Mouse (Mus musculus): Measurements from ENCODE around the gene Cdh4. TPM values are rescaled to one million over a fixed set of nuclear protein-coding genes. Genes with fewer than 3 reads are reported as not detected.

The Cdh4 gene
- total RNA-seq (2021) = 10 to 100 TPM; 16.3 to 23.3 TPM
- long read RNA-seq, partial matches to known transcripts = 2 of 6 reads
- long read RNA-seq, other reads (novel, unspliced or antisense) = 4 of 6 reads

DNA sequence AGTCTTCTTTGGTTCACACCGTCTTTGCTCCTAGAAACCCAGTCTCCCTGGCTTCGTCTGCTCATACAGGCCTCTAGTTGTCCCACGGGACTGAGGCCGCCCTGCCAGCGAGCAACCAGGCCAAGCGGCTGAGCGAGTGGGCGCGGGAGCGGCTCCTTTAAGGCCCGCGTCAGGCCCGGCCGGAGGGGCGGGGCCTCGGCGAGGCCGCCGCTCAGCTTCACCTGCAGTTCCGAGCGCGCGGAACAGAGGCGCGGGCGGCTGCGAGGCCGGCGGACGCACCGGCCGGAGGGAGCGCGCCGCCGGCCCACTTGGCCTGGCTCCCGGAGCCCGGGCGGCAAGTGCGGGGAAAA lies at the start of gene Cdh4:
TSS of gene Cdh4 (plus strand) at position 241 of the 350 bp plus-strand sequence.
- peak in 1 of 2 experiments; percentile 52 for DNase-seq (ENCODE audit: low spot score in 2 of 2)

DNA sequence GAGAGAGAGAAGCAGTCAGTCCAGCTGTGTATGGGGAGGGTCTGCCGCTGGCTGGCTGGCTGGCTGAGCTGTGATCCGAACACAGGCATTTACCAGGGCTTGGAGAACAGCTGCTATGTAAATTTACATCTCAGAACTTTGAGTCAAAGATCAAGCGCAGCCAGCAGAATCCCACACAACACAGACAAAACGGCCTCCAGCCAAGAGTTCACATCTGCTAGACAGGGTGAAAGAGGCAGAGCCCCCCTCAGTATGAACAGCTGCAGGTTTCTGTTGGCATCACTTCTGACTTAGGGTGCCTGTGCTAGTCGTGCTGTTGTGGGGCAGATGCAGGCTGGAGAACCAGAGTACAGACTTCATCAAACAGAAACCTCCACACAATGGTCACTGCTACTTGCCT lies 46.8 kb upstream of the Cdh4 start:
- DNase-seq (ENCODE audit: low spot score in 2 of 2) = no peak

DNA sequence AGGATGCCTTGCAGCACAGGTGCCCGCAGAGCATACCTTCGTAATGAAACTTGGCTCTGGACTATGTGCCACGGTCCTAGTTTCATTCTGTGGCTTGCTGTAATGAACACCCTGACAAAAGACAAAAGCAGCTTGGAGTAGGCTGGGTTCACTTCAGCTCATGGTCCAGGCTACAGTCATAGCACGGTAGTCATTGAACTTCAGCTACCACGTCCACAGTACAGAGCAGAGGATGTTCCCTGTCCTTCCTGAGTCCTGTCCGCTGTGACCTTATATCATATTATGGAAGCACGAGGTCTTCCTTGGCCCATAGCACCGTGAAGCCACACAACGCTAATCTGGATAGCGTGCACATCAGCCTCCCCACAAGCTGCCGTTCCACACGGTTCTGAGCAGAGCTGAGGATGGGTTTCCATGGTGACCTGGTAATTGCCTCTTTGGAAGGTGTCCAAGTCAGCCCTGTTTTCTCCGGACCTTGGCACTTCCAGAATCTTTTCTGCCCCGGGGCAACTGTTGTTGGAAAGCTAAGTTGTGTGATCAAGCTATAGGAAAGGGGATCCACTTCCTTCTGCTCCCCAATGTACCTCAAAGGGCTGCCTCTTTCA lies 42.5 kb upstream of the Cdh4 start:
- peak; percentile 37 to 59 for DNase-seq (ENCODE audit: low spot score in 2 of 2)

DNA sequence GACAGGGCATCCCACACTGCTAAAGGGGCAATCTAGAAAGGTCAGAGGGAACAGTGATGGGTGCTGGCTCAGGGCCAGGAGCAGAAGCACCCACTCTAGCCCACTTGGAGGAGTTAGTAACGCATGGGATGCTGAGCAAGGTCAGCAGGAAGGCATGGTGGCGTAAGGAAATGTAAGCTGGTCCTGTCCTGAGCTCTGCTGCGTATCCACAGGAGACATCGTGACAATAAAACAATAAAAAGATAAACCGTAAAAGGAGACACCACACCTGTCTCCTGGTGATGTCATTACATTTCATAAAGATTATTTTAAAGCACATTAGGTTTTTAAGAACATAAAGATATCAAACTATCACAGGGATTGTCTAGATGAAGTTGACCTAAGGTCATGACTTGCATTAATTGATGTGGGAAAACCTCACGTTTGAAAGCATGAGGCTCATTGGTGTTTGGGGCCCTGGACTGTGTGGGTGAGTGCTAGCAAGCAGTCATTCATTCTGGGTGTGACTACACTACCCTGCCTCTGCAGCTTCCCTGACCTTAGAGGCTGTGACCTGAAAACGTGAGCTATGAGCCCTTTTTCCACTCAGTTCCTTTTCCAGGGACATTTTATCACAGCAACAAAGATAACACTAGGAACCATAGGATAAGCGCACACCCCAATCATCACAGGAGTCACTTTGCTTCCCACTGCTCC lies 31.2 kb upstream of the Cdh4 start:
- DNase-seq (ENCODE audit: low spot score in 2 of 2) = no peak

DNA sequence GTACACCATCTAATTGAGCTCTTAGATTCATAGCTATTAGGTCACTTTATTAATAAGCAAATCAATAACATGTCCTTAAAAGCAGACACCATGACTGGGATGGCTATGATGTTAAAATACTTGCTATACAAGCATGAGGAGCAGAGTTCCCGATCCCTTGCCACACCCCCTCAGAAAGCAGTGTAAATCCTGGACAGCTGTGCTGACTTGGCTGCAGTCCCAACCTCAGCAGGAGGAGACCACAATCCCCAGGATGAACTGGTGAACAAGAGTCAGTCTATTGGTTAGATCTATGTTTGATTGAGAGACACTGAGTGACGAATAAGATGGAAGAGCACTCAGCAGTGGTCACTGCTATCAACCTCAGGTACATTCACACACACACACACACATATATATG lies 29.3 kb upstream of the Cdh4 start:
- DNase-seq (ENCODE audit: low spot score in 2 of 2) = no peak

DNA sequence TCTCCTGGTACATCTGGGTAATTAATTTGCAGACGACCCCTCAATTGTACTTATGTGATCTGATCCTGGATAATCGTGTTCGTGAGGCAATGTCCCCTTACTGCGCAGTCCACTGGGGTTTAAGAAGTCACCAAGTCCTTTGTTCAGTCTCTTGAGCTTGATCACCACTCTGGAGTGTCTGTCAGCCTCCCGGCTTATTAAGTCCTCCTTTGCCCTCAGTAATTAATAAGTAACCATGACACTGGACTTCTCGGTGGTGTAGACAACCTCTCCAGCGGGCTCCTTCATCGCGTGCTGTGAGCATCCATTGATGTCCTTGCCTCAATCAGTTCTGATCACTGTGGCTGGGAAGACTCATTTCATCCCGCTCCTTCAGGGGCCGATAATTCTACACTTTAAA lies 28.0 kb upstream of the Cdh4 start:
- no peak for DNase-seq (ENCODE audit: low spot score in 2 of 2)

DNA sequence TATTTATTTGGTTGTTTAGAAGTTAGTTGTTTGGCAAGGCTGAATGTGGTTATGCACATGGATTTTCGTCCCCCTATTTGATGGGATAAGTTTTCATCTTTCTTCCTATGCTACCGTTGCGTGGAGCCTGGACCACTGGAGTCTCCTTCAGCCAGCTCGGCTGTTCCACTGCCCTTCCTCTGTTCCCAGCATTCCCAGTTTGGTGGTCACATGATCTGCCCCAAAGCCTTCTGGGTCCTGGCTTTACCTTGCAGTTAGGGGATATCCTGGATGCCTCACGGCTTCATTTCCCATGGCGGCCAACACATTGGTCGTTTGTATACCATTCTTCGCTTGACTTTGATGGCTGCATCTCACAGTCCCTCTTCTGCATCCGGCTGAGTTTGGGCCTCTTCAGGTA lies 27.5 kb upstream of the Cdh4 start:
- DNase-seq (ENCODE audit: low spot score in 2 of 2) = no peak

DNA sequence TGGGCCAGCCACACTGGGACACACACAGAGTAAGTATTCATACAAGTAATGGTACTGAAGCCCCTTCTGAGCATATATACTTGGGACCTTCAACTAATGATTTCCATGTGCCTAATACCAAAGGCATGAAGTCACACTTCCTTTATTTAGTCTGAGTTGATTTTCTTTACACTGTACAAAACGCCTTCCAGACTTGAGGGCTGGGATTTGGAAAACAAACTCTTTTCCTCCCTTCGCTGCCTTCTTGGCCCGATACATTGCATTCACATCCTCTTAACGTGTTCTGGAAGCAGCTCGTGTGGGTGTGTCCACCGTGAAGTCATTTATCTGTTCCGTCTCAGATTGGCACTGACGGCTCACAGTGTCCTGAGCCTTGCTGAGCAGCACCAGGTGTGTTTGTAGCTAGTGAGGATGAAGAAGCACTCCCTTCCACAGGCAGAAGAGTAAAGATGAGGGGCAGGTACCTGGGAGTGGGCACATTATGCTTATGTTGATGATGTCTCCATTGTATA lies 26.3 kb upstream of the Cdh4 start:
- DNase-seq (ENCODE audit: low spot score in 2 of 2) = no peak

DNA sequence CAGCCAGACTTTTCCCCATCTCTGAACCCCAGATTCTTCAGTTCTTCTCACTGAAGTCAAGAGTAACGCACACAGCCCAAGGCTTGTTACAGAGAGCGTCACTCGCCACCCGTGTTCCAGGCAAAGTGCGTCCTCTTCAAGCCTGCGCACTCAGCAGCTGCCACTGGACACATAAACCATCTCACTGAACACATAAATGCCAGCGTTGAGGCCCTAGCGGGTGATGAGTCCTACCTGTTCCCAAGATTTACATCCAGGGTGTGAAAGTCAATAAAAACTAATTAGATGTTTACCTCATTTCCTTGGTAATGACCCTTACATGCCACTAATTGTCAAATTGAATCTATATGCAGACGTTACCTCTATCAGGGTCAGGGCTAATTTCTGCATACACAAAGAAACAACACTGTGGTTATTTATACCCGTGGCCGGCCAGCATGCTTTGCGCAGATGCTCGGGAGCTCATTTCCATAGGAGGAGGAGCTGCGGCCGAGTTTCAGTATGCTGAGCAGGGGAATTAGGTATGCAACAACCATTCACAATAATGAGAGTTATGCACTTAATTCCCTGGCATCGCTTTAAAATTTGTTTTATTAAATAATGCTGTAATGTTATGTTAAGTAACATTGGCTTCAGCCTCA lies 25.5 kb upstream of the Cdh4 start:
- DNase-seq (ENCODE audit: low spot score in 2 of 2) = no peak

DNA sequence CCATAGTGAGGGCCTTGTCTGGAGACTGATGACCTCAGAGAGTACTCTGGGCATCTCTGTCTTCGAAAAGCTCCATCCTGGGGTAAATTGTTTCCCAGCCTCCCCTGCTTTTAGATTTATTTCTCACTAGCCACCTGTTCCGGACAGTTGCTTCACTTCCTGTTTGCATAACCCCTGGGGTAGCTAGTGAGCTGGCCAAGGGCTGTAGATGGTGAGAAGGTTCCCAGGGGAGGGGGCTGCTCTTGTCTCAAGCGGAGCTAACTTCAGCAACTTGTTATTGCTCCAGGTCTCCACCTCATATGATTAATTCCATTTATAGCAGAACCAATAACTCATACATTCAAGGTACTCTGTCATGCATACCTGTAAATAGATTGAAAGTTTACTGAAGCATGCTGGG lies 16.6 kb upstream of the Cdh4 start:
- no peak for DNase-seq (ENCODE audit: low spot score in 2 of 2)

DNA sequence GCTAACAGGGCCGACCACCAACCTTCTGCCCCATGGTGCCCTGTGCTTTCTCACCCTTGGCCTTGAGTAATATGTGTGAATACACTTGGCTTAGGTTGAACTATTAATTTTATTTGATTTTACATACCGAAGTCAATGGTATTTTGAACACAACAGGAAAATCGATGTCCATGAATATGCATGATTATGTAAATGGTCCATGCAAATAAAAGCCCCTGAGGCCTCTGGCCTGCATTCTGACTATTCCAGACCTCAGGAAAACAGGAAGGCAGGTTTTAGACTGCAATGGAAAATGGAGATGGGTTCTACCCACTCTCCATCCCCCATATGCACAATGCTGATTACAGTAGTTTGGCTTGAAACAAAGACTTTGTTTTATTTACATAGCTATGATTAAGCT lies 13.3 kb upstream of the Cdh4 start:
- DNase-seq (ENCODE audit: low spot score in 2 of 2) = no peak

DNA sequence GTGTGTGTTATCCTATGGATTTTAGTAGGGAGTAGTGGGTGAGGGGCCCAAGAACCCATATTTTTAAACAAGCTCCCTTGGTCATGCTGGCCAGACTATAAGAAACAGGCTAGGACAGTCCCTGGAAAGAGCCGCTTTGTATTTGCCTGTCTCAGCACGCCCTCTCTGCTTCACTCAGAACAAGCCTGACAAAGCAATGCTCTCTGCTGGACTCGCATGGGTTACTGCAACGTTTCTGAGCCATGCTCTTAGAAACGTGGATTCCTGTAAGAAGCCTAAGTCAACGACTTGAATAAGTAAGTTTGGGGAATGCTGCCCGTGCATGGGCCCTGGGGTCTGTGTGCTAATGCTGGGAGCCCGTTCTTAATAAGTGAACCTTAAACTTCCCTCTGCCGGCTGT lies 2.1 kb upstream of the Cdh4 start:
- DNase-seq (ENCODE audit: low spot score in 2 of 2) = peak; percentile 17 to 41

DNA sequence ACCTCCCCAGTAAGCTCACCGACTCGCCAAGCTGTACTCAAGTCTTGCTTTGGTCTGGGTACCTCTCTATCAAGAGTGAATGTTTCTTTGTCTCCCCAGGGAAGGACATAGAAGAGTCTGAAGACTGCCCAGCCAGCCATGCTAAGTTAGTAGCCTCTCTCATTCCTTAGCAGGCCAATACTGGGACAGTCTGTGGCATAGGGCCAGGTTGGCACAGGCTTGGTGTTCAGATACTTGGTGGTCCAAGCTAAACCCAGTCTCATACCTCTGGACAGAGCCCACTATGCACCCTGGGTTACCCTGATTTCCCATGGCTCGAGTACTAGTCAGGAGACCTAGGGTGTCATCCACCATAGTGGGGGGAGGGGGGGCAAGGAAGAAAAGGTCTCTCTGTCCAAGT lies 1.1 kb upstream of the Cdh4 start:
- peak in 1 of 2 experiments; percentile 26 for DNase-seq (ENCODE audit: low spot score in 2 of 2)

DNA sequence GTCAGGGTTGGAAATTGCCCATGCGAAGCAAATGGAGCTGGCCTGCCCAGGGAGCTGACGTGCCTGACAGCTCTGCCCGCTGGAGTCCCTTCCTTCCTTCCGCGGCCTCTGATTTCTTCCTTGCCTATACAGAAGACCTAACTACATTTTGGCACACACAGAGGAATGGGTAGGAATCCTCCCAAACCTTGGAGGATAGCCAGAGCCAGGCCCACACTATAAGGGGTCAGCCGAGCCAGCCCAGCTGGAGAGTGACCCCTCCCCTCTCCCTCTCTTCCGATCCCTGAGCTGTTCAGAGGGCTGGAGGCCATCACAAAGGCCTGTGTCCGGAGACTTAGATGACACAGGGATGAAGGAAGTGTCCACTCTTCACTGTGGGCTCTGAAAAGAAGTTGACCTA lies 514 bp upstream of the Cdh4 start:
- DNase-seq (ENCODE audit: low spot score in 2 of 2) = peak in 1 of 2 experiments; percentile 9

DNA sequence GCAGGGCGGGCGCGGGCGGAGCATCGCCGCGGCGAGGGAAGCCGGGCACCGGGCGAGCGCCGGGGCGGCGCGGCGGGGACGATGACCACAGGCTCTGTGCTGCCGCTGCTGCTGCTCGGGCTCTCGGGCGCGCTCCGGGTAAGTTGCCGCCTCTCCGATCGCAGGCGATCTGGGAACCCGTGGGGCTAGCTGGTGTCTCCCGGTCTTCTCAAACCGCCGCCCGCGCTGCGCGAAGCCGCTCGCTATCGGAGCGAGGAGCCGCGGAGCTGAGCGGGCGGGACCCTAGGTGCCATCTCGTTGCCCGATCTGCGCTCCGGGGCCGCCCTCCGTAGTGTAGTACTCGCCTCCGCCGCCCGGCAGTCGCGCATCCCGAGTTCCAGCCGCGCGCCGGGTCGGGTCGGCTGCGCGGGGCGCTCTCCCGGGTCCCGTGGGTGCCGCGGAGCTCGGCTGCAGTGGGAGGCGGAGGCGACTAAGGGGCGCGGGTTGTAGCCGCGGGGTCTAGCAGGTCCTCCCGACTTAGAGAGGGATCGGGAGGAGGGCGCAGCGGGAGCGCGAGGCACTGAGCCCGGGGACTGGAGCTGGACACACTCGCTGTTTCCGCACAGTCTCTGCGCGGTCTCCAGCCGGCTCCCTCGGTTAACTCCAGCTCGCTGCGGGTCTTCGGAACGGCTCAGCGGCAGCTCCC lies 452 bp downstream of the Cdh4 start:
- peak; percentile 56 to 76 for DNase-seq (ENCODE audit: low spot score in 2 of 2)

DNA sequence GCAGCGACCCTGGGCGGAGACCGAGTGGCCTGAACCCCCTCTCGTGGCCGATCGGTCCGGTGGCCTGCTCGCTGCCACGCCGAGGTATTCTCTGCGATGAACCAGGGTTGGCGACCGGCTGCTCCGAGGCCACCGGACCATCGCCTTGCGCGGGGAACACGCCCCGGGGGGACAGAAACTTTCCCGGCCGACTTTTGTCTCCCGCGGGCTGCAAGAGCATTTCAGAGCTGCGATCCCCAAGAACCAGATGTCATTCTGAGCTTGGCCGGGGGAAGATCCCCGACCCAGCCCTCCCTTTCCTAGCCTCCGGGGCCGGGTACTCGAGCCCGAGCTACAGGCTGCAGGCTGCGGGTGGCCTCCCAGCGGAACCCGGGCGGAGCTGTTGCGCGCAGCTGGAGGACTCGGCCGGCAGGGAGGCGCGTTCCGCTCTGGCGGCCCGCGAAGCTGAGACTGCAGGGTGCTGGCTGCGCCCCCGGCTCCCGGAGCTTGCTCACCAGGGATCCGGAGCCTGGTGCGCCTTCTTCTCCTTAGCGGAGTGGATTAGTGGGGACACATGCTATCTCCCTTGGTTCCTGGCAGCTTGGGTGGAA lies 1.1 kb downstream of the Cdh4 start:
- peak; percentile 45 to 63 for DNase-seq (ENCODE audit: low spot score in 2 of 2)

DNA sequence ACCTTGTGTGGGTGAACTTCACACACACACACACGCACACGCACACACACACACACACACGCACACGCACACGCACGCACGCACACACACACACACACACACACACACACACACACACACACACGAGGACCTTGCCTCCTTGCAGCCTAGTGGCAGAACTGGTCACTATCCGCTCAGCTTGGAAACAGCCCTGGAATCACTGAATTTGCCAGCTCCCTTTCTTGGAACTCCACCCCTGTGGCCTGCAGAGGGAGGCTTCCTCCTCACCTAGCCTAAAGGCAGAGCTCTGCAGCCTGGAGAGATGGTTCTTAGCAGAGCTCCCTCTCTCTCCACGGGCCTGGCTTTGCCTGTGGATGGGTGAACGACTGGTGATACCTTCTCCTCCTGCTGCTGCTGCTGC lies 1.7 kb downstream of the Cdh4 start:
- DNase-seq (ENCODE audit: low spot score in 2 of 2) = peak; percentile 27 to 33

DNA sequence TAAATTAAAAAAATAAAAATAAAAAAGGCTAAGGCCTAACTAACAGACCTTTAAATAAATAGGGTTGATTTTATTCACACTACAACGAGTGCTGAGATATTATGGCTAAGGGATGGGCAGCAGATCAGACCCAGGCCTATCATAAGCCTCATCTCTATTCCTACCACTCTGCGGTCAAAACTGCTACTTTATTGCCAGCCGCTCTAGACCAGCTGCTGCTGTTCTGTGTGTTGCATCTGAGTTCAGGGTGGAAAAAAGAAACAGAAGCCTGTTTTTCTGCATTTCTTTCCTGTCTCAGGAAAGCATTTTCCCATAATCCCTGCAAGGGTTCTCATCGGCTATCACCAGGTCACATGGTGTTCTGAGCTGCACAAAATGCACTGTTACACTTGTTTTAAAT lies 6.0 kb downstream of the Cdh4 start:
- DNase-seq (ENCODE audit: low spot score in 2 of 2) = no peak

DNA sequence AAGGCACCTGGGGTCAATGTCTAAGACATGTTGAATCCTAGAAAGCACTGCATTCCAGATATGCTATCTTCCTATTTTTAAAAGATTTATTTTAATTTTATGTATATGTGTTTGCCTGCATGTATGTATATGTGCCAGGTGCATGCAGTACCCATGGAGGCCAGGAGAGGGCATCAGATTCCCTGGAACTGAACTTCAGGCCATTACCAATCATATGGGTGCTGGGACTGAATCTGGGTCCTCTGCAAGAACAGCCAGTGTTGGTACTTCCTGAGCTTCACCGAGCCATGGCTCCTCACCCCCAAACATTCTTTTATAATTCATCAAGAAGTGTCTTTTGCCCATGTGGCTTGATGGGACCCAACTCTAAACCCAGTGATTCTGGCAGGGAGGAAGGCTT lies 6.8 kb downstream of the Cdh4 start:
- DNase-seq (ENCODE audit: low spot score in 2 of 2) = no peak

DNA sequence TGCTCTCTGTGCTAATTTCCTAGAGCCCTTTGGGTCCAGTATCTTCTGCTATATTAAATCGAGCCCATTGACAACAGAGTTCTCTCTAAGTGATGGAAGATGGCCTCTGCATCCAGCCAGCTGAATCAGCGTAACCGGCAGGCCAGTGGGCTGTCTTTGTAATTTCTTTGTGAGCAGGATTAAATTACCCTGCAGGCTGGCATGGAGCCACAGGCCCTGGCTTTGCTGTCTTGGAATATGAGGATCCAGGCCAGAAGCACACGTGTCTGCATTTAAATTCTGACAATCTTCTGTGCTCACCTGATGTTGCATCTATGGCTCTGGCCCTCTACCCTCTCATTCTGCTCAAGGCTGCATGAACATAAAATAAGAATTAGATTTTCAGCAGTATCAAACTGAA lies 17.0 kb downstream of the Cdh4 start:
- DNase-seq (ENCODE audit: low spot score in 2 of 2) = no peak

DNA sequence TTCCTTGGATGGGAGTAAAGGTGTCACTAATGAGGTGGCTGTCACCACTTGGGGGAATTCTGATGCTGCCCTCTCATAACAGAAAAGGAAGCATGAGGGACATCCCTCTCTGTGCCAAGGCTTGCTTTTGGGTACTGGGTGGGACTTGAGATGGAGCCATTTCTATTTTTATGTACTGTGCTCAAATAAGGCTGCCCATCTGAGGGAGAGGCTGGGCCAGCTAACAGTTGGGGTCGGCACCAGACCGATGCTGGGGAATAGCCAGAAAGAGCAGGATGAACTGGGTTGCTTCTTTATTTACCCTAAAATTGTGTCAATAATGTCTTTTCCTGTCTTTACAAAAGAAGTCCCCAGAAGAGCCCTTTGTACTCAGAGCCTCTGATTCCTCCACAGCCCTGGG lies 17.4 kb downstream of the Cdh4 start:
- no peak for DNase-seq (ENCODE audit: low spot score in 2 of 2)

DNA sequence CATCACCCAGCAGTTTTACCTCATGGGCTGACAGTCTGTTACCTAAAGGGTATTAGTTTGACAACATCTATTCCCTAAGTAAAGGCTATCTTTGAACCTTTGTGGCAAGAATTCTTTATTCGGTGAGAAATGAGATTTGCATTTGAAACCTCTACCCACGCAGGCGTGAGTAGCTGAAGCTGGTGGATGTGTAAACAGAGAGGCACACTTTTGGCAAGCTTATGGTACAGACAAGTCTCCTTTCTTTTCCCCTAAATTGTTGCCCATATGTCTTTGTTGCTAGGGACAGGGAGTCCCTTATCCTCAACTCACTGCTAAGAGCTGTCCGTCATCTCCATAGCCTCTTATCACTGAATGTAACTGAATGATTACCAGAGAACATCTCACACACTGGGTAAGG lies 21.3 kb downstream of the Cdh4 start:
- DNase-seq (ENCODE audit: low spot score in 2 of 2) = no peak

All from layer of hippocampus, postnatal 10 days (tissue).